Mouse (Mus musculus): ENCODE measurements at regions not wholly inside any gene's neighbourhood (a gene's known extent, or its start where the extent isn't known, plus 50 kb on each side); places are given as distances from the start of the nearest gene placed in this dataset.
A peak's percentile ranks its signal among the peaks of the same experiment; 100 is the strongest.

- DNase-seq (ENCODE audit: low spot score in 2 of 2) = no peak
Observed at GRCm38 (mm10) chr8:25389947-25390346, 565.8 kb upstream of the Adam5 start.

- peak; percentile 36 to 58 for DNase-seq (ENCODE audit: low spot score in 2 of 2)
Observed at GRCm38 (mm10) chr8:25389371-25389855, 565.2 kb upstream of the Adam5 start.

GRCm38 (mm10) chr8:25388811-25389210 is 564.6 kb upstream of the Adam5 start:
- DNase-seq (ENCODE audit: low spot score in 2 of 2) = peak; percentile 28 to 29

- no peak for DNase-seq (ENCODE audit: low spot score in 2 of 2)
Observed at GRCm38 (mm10) chr8:25385186-25385585, 561.0 kb upstream of the Adam5 start.

GRCm38 (mm10) chr8:25384591-25384990 is 560.4 kb upstream of the Adam5 start:
- no peak for DNase-seq (ENCODE audit: low spot score in 2 of 2)

GRCm38 (mm10) chr8:25373276-25373675 is 549.1 kb upstream of the Adam5 start:
- no peak for DNase-seq (ENCODE audit: low spot score in 2 of 2)

GRCm38 (mm10) chr8:25370947-25371346 is 546.8 kb upstream of the Adam5 start:
- DNase-seq (ENCODE audit: low spot score in 2 of 2) = no peak

GRCm38 (mm10) chr8:25369331-25369730 is 545.2 kb upstream of the Adam5 start:
- no peak for DNase-seq (ENCODE audit: low spot score in 2 of 2)

GRCm38 (mm10) chr8:25368561-25369091 is 544.5 kb upstream of the Adam5 start:
- DNase-seq (ENCODE audit: low spot score in 2 of 2) = peak in 1 of 2 experiments; percentile 39

GRCm38 (mm10) chr8:25367806-25368549 is 543.8 kb upstream of the Adam5 start:
- no peak for DNase-seq (ENCODE audit: low spot score in 2 of 2)

- peak in 1 of 2 experiments; percentile 21 for DNase-seq (ENCODE audit: low spot score in 2 of 2)
Observed at GRCm38 (mm10) chr8:25366181-25366580, 542.0 kb upstream of the Adam5 start.

- no peak for DNase-seq (ENCODE audit: low spot score in 2 of 2)
Observed at GRCm38 (mm10) chr8:25362656-25363055, 538.5 kb upstream of the Adam5 start.

GRCm38 (mm10) chr8:25362146-25362545 is 538.0 kb upstream of the Adam5 start:
- no peak for DNase-seq (ENCODE audit: low spot score in 2 of 2)

GRCm38 (mm10) chr8:25361420-25361819 is 537.3 kb upstream of the Adam5 start:
- DNase-seq (ENCODE audit: low spot score in 2 of 2) = no peak

- DNase-seq (ENCODE audit: low spot score in 2 of 2) = peak; percentile 53 to 56
Observed at GRCm38 (mm10) chr8:25358539-25359165, 534.5 kb upstream of the Adam5 start.

- no peak for DNase-seq (ENCODE audit: low spot score in 2 of 2)
Observed at GRCm38 (mm10) chr8:25353822-25354770, 529.9 kb upstream of the Adam5 start.

- DNase-seq (ENCODE audit: low spot score in 2 of 2) = no peak
Observed at GRCm38 (mm10) chr8:25353405-25353804, 529.2 kb upstream of the Adam5 start.

GRCm38 (mm10) chr8:25348003-25348683 is 524.0 kb upstream of the Adam5 start:
- no peak for DNase-seq (ENCODE audit: low spot score in 2 of 2)

GRCm38 (mm10) chr8:25343160-25343602 is 519.0 kb upstream of the Adam5 start:
- DNase-seq (ENCODE audit: low spot score in 2 of 2) = no peak

- no peak for DNase-seq (ENCODE audit: low spot score in 2 of 2)
Observed at GRCm38 (mm10) chr8:25342501-25342900, 518.3 kb upstream of the Adam5 start.

GRCm38 (mm10) chr8:25341225-25341624 is 517.1 kb upstream of the Adam5 start:
- no peak for DNase-seq (ENCODE audit: low spot score in 2 of 2)

Measured in frontal cortex, postnatal 10 days (tissue).